In the genomic region with DNA sequence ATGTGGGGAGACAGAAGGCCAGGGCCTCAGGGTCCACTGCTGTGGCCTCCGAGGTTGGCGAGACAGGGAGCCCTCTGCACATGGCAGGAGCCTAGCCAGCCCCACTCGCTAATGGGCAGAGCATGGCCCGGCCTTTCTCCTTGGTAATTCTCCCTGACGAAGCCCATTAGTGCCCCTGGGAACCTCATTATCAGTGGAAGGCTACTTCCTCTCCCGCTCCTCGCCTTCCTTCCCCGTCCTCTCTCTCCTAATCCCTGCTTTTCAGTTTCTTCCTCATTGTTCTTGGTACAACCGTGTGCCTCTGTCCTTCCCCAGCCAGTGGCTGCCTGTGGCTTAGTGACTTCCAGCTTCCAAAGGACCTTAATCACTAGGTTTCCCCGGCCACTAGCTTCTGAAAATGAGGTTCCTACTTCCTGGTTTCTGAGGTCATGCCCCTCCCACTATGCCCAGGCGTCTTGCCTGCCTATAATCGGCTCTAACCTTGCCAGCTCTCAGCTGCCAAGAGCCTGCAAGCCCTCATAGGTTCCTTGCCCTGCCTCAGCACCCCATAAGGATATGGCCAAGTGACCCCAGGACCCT, we compare ENCODE assay signal across 9 mouse cellular contexts. TPM values are rescaled to one million over a fixed set of nuclear protein-coding genes. Genes with fewer than 3 reads are reported as not detected.
DNase-seq lines count a peak whose midpoint lies in the region; ATAC-seq and TF ChIP-seq lines count a peak whose summit lies in the region.
"Had no signal": no experiment of that assay in that cellular context is flagged by ENCODE, and none has a peak within 500 bp of the region (broad histone marks: within the 10 kb centered on the region; RNA-seq: fewer than 3 reads in every experiment).

No protein-coding gene starts in this region.

- peaks cover 1% of the 10 kb centered on the region for H3K4me1 ChIP-seq in bone marrow, adult 2 months (ENCODE audit: control insufficient read depth, insufficient read depth, low read length)
- H3K4me1 ChIP-seq in intestine, embryonic 15.5 days (replicated peaks): peaks cover 23% of the 10 kb centered on the region
- H3K4me1 ChIP-seq in midbrain, embryonic 16.5 days (ENCODE audit: control insufficient read depth, insufficient read depth, low read length): peaks cover 18% of the 10 kb centered on the region; the same call in 1 of the 2 replicates

- H3K4me3 ChIP-seq in bone marrow, adult 2 months (replicated peaks; ENCODE audit: control insufficient read depth, low read depth, low read length): peak overlapping the region; percentile 47
- H3K4me3 ChIP-seq in intestine, embryonic 15.5 days (replicated peaks): no peak overlapping the region
- no peak overlapping the region for H3K4me3 ChIP-seq in midbrain, embryonic 16.5 days (ENCODE audit: low read depth, low read length)

- ATAC-seq in intestine, embryonic 15.5 days: peak; percentile 64
- ATAC-seq in midbrain, embryonic 16.5 days: 0 out of 2 replicates have a peak, but pooled peaks have one; percentile 6
- ATAC-seq in activated CD4-positive, CD25-positive, alpha-beta regulatory T cell, adult 4 months: no peak

- no peaks in the 10 kb centered on the region for H3K36me3 ChIP-seq in intestine, embryonic 15.5 days
- no peaks in the 10 kb centered on the region for H3K36me3 ChIP-seq in midbrain, embryonic 16.5 days (ENCODE audit: control insufficient read depth, insufficient read depth, low read length)

- H3K27ac ChIP-seq in bone marrow, adult 2 months (ENCODE audit: control insufficient read depth, insufficient read depth, low read depth, low read length, poor library complexity): no peak overlapping the region
- H3K27ac ChIP-seq in intestine, embryonic 15.5 days: peak overlapping the region; percentile 37; the same call in 1 of the 2 replicates
- H3K27ac ChIP-seq in midbrain, embryonic 16.5 days (ENCODE audit: low read length): peak overlapping the region; percentile 39; the same call in 1 of the 2 replicates

- no peak overlapping the region for H3K9ac ChIP-seq in intestine, embryonic 15.5 days
- H3K9ac ChIP-seq in midbrain, embryonic 16.5 days (ENCODE audit: low read depth, low read length): 0 out of 2 replicates have a peak overlapping the region, but pooled peaks have one; percentile 20

- TF ChIP-seq CTCF in bone marrow, adult 2 months (IDR thresholded peaks at IDR 0.05; ENCODE audit: control insufficient read depth, insufficient read depth, low read length): no peak

- 25% methylated on average over 12 of the region's 12 CpGs for WGBS in bone marrow, adult 2 months
- 48% methylated on average over 12 of the region's 12 CpGs for WGBS in intestine, embryonic 15.5 days
- WGBS in midbrain, embryonic 16.5 days: 13% methylated on average over 12 of the region's 12 CpGs

- DNase-seq in kidney, adult 11 months: peak; percentile 21
- DNase-seq in kidney, postnatal 10 days: no peak
- DNase-seq in cerebellum, adult 11-12 months: no peak
- DNase-seq in layer of hippocampus, postnatal 14 days (ENCODE audit: low spot score in 2 of 2): no peak
- DNase-seq: cerebellum, postnatal 14 days had no signal

- H3K27me3 ChIP-seq in intestine, embryonic 15.5 days (replicated peaks): no peaks in the 10 kb centered on the region
- no peaks in the 10 kb centered on the region for H3K27me3 ChIP-seq in midbrain, embryonic 16.5 days (ENCODE audit: control insufficient read depth, insufficient read depth, low read depth, low read length)

- no peak overlapping the region for H3K4me2 ChIP-seq in intestine, embryonic 15.5 days (replicated peaks)
- no peak overlapping the region for H3K4me2 ChIP-seq in midbrain, embryonic 16.5 days (ENCODE audit: low read length)

- no peaks in the 10 kb centered on the region for H3K9me3 ChIP-seq in intestine, embryonic 15.5 days
- H3K9me3 ChIP-seq in midbrain, embryonic 16.5 days (replicated peaks; ENCODE audit: control insufficient read depth, low read length, poor library complexity, severe bottlenecking): no peaks in the 10 kb centered on the region

- no peak for TF ChIP-seq POLR2A in bone marrow, adult 2 months (IDR thresholded peaks at IDR 0.05; ENCODE audit: borderline replicate concordance, control insufficient read depth, low read depth, low read length)

RNA-seq across cellular contexts. Expression of a gene that starts 31.0 kb away (rescaled TPM):
- 0.83 TPM in 1 of 2 replicates, not detected in the other for polyA plus RNA-seq in bone marrow, adult 2 months (2011; ENCODE audit: insufficient read depth, insufficient read length, low replicate concordance, missing spikeins)
- polyA plus RNA-seq in intestine, embryonic 15.5 days (2015; fragmentation: Nextera tagmentation; extraction: Ambion mirVana): 0.49 and 0.62 TPM in 2 replicates
- polyA plus RNA-seq in midbrain, embryonic 16.5 days (2015; fragmentation: Nextera tagmentation; extraction: Ambion mirVana): 2.5 and 2.9 TPM in 2 replicates
- not detected for polyA plus RNA-seq in activated CD4-positive, CD25-positive, alpha-beta regulatory T cell, adult 4 months (2017; shearing (Covaris generic))
- total RNA-seq in layer of hippocampus, postnatal 14 days (2021): 1 to 10 TPM; 4.4 to 4.9 TPM

RNA-seq across cellular contexts. Expression of a gene that starts 48.8 kb away (rescaled TPM):
- 490 and 757 TPM in 2 replicates for polyA plus RNA-seq in bone marrow, adult 2 months (2011; ENCODE audit: insufficient read depth, insufficient read length, low replicate concordance, missing spikeins)
- polyA plus RNA-seq in intestine, embryonic 15.5 days (2015; fragmentation: Nextera tagmentation; extraction: Ambion mirVana): 810 and 875 TPM in 2 replicates
- polyA plus RNA-seq in midbrain, embryonic 16.5 days (2015; fragmentation: Nextera tagmentation; extraction: Ambion mirVana): 405 and 414 TPM in 2 replicates
- 1,000 to 10,000 TPM; 2,602 to 3,921 TPM for polyA plus RNA-seq in activated CD4-positive, CD25-positive, alpha-beta regulatory T cell, adult 4 months (2017; shearing (Covaris generic))
- total RNA-seq in layer of hippocampus, postnatal 14 days (2021): 100 to 1,000 TPM; 245 to 264 TPM

RNA-seq across cellular contexts. Expression of a gene that starts 53.5 kb away (rescaled TPM):
- 0.54 and 1.5 TPM in 2 replicates for polyA plus RNA-seq in bone marrow, adult 2 months (2011; ENCODE audit: insufficient read depth, insufficient read length, low replicate concordance, missing spikeins)
- polyA plus RNA-seq in intestine, embryonic 15.5 days (2015; fragmentation: Nextera tagmentation; extraction: Ambion mirVana): 15.4 and 15.9 TPM in 2 replicates
- 45.0 and 55.6 TPM in 2 replicates for polyA plus RNA-seq in midbrain, embryonic 16.5 days (2015; fragmentation: Nextera tagmentation; extraction: Ambion mirVana)
- polyA plus RNA-seq in activated CD4-positive, CD25-positive, alpha-beta regulatory T cell, adult 4 months (2017; shearing (Covaris generic)): 10 to 100 TPM in 1 of 2 experiments, 1 to 10 TPM in 1; 9.7 to 14.7 TPM
- total RNA-seq in layer of hippocampus, postnatal 14 days (2021): 10 to 100 TPM; 30.0 to 31.6 TPM
